24 mouse cellular contexts compared by ENCODE assay signal in the genomic region with DNA sequence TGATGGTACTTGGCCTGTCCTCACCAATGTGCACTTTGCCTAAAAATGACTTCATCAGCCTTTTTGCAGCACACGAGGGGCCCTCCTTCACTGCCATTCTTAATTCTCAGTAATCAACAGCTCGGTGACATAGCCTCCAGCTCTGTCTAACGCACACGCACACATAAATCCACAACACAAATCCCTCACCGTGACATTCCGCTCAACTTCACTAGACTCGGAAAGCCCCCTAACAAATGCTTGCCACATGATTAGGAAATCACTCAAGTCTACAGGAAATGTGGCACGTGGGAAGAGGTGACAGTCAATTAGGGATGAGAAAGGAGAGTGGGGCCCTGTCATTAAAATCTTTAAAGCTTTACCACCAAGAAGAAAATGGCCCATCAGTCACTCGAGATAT. TPM values are rescaled to one million over a fixed set of nuclear protein-coding genes. Genes with fewer than 3 reads are reported as not detected.
DNase-seq lines count a peak whose midpoint lies in the region; ATAC-seq and TF ChIP-seq lines count a peak whose summit lies in the region.
"Had no signal": no experiment of that assay in that cellular context is flagged by ENCODE, and none has a peak within 500 bp of the region (broad histone marks: within the 10 kb centered on the region; RNA-seq: fewer than 3 reads in every experiment).

No protein-coding gene starts in this region.

- H3K9ac ChIP-seq in midbrain, embryonic 13.5 days (replicated peaks): no peak overlapping the region
- no peak overlapping the region for H3K9ac ChIP-seq in midbrain, embryonic 11.5 days (ENCODE audit: low read length)
- no peak overlapping the region for H3K9ac ChIP-seq in neural tube, embryonic 12.5 days
- no peak overlapping the region for H3K9ac ChIP-seq in midbrain, postnatal 0 days (replicated peaks; ENCODE audit: low read length, poor library complexity, severe bottlenecking)
- H3K9ac ChIP-seq: embryonic facial prominence, embryonic 13.5 days; forebrain, embryonic 12.5 days; forebrain, embryonic 15.5 days; hindbrain, embryonic 14.5 days had no signal

- H3K27ac ChIP-seq in midbrain, embryonic 13.5 days: no peak overlapping the region
- H3K27ac ChIP-seq in midbrain, embryonic 11.5 days (ENCODE audit: low read depth, low read length): no peak overlapping the region
- H3K27ac ChIP-seq in neural tube, embryonic 12.5 days: no peak overlapping the region
- H3K27ac ChIP-seq in midbrain, postnatal 0 days (ENCODE audit: low read depth, low read length): no peak overlapping the region
- H3K27ac ChIP-seq: embryonic facial prominence, embryonic 10.5 days; embryonic facial prominence, embryonic 13.5 days; forebrain, embryonic 12.5 days; forebrain, embryonic 15.5 days; heart, adult 2 months; hindbrain, embryonic 14.5 days; hindbrain, postnatal 0 days had no signal

- H3K27me3 ChIP-seq in midbrain, embryonic 13.5 days: no peaks in the 10 kb centered on the region
- no peaks in the 10 kb centered on the region for H3K27me3 ChIP-seq in midbrain, embryonic 11.5 days (ENCODE audit: control insufficient read depth, insufficient read depth, low read length)
- no peaks in the 10 kb centered on the region for H3K27me3 ChIP-seq in neural tube, embryonic 12.5 days (replicated peaks)
- H3K27me3 ChIP-seq in midbrain, postnatal 0 days (ENCODE audit: insufficient read depth, low read length): no peaks in the 10 kb centered on the region
- H3K27me3 ChIP-seq: embryonic facial prominence, embryonic 13.5 days; forebrain, embryonic 12.5 days; forebrain, embryonic 15.5 days had no signal

- H3K4me1 ChIP-seq in midbrain, embryonic 13.5 days (replicated peaks): peaks cover 14% of the 10 kb centered on the region
- no peaks in the 10 kb centered on the region for H3K4me1 ChIP-seq in midbrain, embryonic 11.5 days (ENCODE audit: control insufficient read depth, insufficient read depth, low read length)
- no peaks in the 10 kb centered on the region for H3K4me1 ChIP-seq in neural tube, embryonic 12.5 days
- H3K4me1 ChIP-seq in midbrain, postnatal 0 days (ENCODE audit: insufficient read depth, low read length): no peaks in the 10 kb centered on the region
- H3K4me1 ChIP-seq: embryonic facial prominence, embryonic 13.5 days; forebrain, embryonic 12.5 days had no signal

- peak; percentile 25; the same call in 1 of the 2 replicates for ATAC-seq in midbrain, embryonic 13.5 days
- no peak for ATAC-seq in midbrain, embryonic 11.5 days (ENCODE audit: low FRiP score)
- peak; percentile 26; the same call in 1 of the 2 replicates for ATAC-seq in neural tube, embryonic 12.5 days (ENCODE audit: low FRiP score, low read depth)
- no peak for ATAC-seq in midbrain, postnatal 0 days (ENCODE audit: low FRiP score)
- ATAC-seq: CD4-positive, CD25-positive, alpha-beta regulatory T cell, adult 4 months; forebrain, embryonic 15.5 days; hindbrain, postnatal 0 days had no signal

- no peaks in the 10 kb centered on the region for H3K9me3 ChIP-seq in midbrain, embryonic 13.5 days
- H3K9me3 ChIP-seq in midbrain, embryonic 11.5 days (ENCODE audit: control insufficient read depth, low read length): no peaks in the 10 kb centered on the region
- H3K9me3 ChIP-seq in neural tube, embryonic 12.5 days: no peaks in the 10 kb centered on the region
- H3K9me3 ChIP-seq in midbrain, postnatal 0 days (ENCODE audit: low read length): no peaks in the 10 kb centered on the region
- H3K9me3 ChIP-seq: embryonic facial prominence, embryonic 10.5 days; embryonic facial prominence, embryonic 13.5 days; forebrain, embryonic 12.5 days; forebrain, embryonic 15.5 days had no signal

- no peak for TF ChIP-seq CTCF in midbrain, postnatal 0 days (IDR thresholded peaks at IDR 0.05)

- H3K4me3 ChIP-seq in midbrain, embryonic 13.5 days (replicated peaks): no peak overlapping the region
- no peak overlapping the region for H3K4me3 ChIP-seq in midbrain, embryonic 11.5 days (ENCODE audit: low read depth, low read length)
- H3K4me3 ChIP-seq in neural tube, embryonic 12.5 days: no peak overlapping the region
- no peak overlapping the region for H3K4me3 ChIP-seq in midbrain, postnatal 0 days (ENCODE audit: low read depth, low read length)
- H3K4me3 ChIP-seq: embryonic facial prominence, embryonic 10.5 days; embryonic facial prominence, embryonic 13.5 days; erythroblast, embryonic 14.5 days; forebrain, embryonic 12.5 days; forebrain, embryonic 15.5 days; heart, adult 2 months had no signal

- WGBS in midbrain, embryonic 13.5 days: 49% methylated on average over 9 of the region's 9 CpGs
- 73% methylated on average over 9 of the region's 9 CpGs for WGBS in midbrain, embryonic 11.5 days
- 42% methylated on average over 9 of the region's 9 CpGs for WGBS in neural tube, embryonic 12.5 days
- 43% methylated on average over 9 of the region's 9 CpGs for WGBS in midbrain, postnatal 0 days

- no peaks in the 10 kb centered on the region for H3K36me3 ChIP-seq in midbrain, embryonic 13.5 days
- no peaks in the 10 kb centered on the region for H3K36me3 ChIP-seq in midbrain, embryonic 11.5 days (ENCODE audit: control insufficient read depth, insufficient read depth, low read length)
- H3K36me3 ChIP-seq in neural tube, embryonic 12.5 days: no peaks in the 10 kb centered on the region
- no peaks in the 10 kb centered on the region; the same call in 1 of the 2 replicates for H3K36me3 ChIP-seq in midbrain, postnatal 0 days (ENCODE audit: insufficient read depth, low read length)
- H3K36me3 ChIP-seq: forebrain, embryonic 12.5 days; forebrain, embryonic 15.5 days had no signal

- H3K4me2 ChIP-seq in midbrain, embryonic 13.5 days (replicated peaks): no peak overlapping the region
- no peak overlapping the region for H3K4me2 ChIP-seq in midbrain, embryonic 11.5 days
- no peak overlapping the region for H3K4me2 ChIP-seq in neural tube, embryonic 12.5 days (replicated peaks)
- no peak overlapping the region for H3K4me2 ChIP-seq in midbrain, postnatal 0 days (ENCODE audit: low read depth, low read length, poor library complexity, severe bottlenecking)
- H3K4me2 ChIP-seq: embryonic facial prominence, embryonic 13.5 days; forebrain, embryonic 12.5 days; forebrain, embryonic 15.5 days; heart, embryonic 11.5 days; hindbrain, embryonic 14.5 days had no signal

- no peak for DNase-seq in midbrain, embryonic 11.5 days (ENCODE audit: low spot score, missing footprints)
- DNase-seq in neural tube, embryonic 10.5 days (ENCODE audit: extremely low spot score, low spot score): no peak
- DNase-seq in midbrain, postnatal 0 days (ENCODE audit: low spot score): peak; percentile 10
- DNase-seq in retina, postnatal 1 day: peak; percentile 43
- DNase-seq in thymus, adult 18-20 months: no peak
- DNase-seq: adrenal gland, adult 2 months; adrenal gland, postnatal 14 days; cerebellum, adult 11-12 months; cerebellum, adult 8-10 months; cerebellum, postnatal 10 days; cerebellum, postnatal 36 days; gastrocnemius, postnatal 25 days; heart, adult 2 months had no signal

RNA-seq across cellular contexts. Expression of a gene that starts 30.5 kb away (rescaled TPM):
- 49.0 and 50.8 TPM in 2 replicates for polyA plus RNA-seq in midbrain, embryonic 13.5 days (2015; fragmentation: Nextera tagmentation; extraction: Ambion mirVana)
- 73.1 and 78.0 TPM in 2 replicates for polyA plus RNA-seq in midbrain, embryonic 11.5 days (2014; fragmentation: Nextera tagmentation; extraction: Ambion mirVana)
- polyA plus RNA-seq in neural tube, embryonic 12.5 days (2016; fragmentation: Nextera tagmentation; extraction: Ambion mirVana): 65.9 and 73.4 TPM in 2 replicates
- 57.9 and 114 TPM in 2 replicates for total RNA-seq in midbrain, postnatal 0 days (2014; rRNA removed)
- 80.9 and 85.8 TPM in 2 replicates for polyA plus RNA-seq in midbrain, postnatal 0 days (2015; fragmentation: Nextera tagmentation; extraction: Ambion mirVana)

Comparison
In these comparisons a context has a peak if more than half of its experiments do, and no peak if none do; other contexts are left out.
1. ATAC-seq: peak in midbrain, embryonic 13.5 days (single experiment) and neural tube, embryonic 12.5 days (single experiment); none in midbrain, embryonic 11.5 days (single experiment) and midbrain, postnatal 0 days (single experiment).
2. DNase-seq: peak in midbrain, postnatal 0 days (single experiment) and retina, postnatal 1 day (single experiment); none in midbrain, embryonic 11.5 days (single experiment), neural tube, embryonic 10.5 days (single experiment) and thymus, adult 18-20 months (0 of 2).